Mouse (Mus musculus) urinary bladder, adult 18-20 months (tissue): Measurements from ENCODE around the gene Ppt2.
A peak's percentile ranks its signal among the peaks of the same experiment; 100 is the strongest.

Source experiments
- DNase-seq, 2 experiments: peaks; one replicate each; pipeline ENCODE4 v3.0.0; 2022; ENCODE audit warnings: low spot score in 2 of 2, mixed read lengths in 2 of 2

Ppt2 gene

DNA sequence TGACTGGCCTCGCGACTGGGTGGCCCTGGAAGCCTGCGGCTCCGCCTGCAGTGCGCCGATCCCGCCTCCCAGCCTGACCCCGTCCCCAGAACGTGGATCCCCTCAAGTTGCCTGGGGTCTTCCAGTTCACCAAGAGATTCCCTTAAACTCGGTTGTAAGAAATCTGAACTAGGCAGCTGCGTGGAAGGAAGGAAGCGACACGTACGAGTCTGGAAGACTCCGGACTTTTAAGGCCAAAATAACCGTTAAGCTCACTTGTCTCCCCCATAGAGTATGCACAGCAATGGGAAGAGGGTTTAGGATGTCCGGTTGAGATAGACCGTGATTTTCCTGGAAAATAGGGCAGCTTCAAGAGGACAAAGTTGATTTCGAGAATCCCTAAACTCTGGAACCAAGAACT lies 40.5 kb downstream of the Ppt2 start:
- no peak for DNase-seq

DNA sequence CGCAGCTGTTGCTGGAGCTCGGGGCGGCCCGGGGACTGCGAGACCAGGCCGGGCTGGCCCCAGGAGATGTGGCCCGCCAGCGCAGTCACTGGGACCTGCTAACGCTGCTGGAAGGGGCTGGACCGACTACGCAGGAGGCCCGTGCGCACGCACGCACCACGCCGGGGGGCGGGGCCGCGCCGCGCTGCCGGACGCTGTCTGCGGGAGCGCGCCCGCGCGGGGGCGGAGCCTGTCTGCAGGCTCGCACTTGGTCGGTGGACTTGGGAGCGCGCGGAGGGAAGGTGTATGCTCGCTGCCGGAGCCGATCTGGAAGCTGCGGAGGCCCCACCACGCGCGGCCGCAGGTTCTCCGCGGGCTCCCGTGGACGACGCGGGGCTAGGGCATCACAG lies 40.9 kb downstream of the Ppt2 start:
- DNase-seq = peak; percentile 95 to 96

DNA sequence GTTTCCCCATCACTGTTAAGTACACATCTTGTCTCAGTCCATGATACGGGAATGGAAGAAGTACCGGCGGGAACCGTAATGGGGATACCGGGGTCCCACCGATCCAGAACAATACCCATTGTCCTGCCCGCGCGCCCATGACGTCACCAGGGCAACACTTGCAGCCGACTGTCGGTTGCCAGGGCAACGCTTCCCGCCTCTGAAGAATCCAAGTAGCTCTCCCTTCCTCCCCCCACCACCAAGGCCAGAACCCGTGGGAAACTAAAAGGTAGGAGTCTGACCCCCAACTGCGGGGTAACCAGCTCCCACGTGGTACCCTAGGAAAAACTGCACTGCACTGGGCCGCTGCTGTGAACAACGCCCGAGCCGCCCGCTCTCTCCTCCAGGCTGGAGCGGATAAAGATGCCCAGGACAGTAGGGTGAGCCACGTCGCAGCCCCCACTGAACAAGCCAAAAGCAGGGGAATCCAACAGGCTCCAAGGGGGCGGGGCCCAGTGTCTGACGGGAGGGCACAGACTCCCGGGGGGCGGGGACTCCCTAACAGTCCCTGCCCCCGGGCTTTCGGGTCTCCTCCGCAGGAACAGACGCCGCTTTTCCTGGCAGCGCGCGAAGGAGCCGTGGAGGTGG lies 41.4 kb downstream of the Ppt2 start:
- DNase-seq = no peak

DNA sequence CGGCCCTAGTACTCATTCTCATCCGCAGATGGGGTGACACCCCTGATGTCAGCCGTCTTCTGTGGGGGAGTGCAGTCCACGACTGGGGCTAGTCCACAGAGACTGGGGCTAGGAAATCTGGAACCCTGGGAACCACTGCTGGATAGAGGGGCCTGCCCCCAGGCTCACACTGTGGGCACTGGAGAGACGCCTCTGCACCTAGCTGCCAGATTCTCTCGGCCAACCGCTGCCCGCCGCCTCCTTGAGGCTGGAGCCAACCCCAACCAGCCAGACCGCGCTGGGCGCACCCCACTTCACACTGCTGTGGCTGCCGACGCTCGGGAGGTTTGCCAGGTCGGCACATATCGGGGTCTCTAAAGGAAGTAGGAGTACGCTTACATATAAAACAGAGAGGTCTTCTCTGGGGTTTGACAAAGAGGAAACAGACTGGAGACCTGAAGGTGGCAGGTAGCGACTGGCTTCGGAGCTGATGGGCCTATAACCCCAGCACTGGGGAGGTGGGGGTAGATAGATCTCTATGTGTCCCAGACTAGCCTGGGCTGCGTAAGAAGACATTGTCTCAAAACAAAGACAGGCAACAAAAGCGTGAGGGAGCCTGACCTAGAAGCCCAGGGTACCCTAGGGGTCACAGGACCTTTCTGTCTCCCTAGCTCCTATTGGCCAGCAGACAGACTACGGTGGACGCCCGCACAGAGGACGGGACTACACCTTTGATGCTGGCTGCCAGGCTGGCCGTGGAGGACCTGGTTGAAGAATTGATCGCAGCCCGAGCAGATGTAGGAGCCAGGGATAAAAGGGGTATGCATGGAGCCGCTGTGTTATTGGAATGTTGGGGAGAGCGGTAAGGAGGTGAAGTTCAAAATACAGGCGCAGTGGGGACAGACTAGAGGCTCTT lies 42.2 kb downstream of the Ppt2 start:
- no peak for DNase-seq

DNA sequence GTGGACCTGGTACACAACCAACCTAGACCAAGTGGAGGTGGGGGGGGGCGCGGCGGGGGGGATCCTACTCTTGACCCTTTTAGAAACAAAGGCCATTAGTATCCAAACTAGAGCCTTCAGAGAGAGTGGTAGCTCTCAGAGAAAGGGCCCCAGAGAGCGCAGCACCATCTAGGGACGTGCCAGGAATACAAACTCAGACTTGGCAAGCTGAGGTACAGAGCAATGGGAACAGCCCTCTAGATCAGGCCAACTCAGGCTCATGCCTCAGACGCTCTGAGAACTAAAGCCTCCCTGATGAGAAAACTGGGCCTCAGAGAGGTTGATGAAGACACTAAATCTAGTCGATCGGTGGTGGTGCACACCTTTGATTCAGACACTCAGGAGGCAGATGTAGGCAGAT lies 43.2 kb downstream of the Ppt2 start:
- no peak for DNase-seq

DNA sequence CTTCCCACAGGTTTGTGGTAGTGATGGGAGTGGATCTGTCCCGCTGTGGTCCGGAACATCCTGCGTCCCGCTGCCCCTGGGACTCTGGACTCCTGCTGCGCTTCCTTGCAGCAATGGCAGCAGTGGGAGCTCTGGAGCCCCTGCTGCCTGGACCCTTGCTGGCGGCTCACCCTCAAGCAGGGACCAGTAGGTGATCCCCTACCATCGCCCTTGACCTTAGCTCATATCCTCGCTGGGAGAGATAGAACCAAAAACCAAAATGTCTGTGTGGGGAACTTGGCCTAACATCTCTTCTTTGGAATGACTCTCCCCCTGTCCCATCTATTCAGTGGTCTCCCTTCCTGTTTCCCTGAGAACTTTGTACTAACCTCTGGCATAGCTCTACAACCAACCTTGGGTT lies 44.5 kb downstream of the Ppt2 start:
- no peak for DNase-seq

GRCm38 (mm10) chr17:34583397-34583796 lies 44.9 kb downstream of the Ppt2 start:
- DNase-seq = no peak

DNA sequence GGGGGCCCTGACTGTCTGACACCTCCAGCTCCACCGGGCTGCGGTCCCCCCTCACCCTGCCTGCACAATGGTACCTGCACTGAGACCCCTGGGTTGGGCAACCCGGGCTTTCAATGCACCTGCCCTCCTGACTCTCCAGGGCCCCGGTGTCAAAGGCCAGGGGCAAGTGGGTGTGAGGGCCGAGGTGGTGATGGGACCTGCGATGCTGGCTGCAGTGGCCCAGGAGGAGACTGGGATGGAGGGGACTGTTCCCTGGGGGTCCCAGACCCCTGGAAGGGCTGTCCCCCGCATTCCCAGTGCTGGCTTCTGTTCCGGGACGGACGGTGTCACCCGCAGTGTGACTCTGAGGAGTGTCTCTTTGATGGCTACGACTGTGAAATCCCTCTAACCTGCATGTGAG lies 45.8 kb downstream of the Ppt2 start:
- DNase-seq = no peak

DNA sequence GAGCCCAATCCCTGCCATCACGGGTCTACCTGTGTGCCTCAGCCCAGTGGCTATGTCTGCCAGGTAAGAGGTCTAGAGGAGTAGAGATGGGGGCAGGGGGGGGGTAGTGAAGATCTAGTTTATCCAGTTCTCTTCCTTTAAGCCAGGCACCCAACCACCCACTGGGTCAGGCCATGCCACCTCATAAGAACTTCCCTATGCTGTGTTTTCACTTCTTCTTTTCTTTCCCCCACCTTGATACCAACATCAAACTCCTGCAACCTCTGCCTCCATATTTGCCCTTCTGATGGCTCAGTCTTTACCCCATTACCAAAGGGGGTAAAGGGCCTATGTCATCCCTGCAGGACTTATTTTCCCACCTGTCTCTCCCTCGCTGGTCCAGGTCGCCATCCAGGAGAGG lies 50.2 kb downstream of the Ppt2 start:
- DNase-seq = no peak

GRCm38 (mm10) chr17:34576577-34576976 lies 51.7 kb downstream of the Ppt2 start:
- DNase-seq = no peak

- no peak for DNase-seq
Measured at GRCm38 (mm10) chr17:34572361-34572760, 55.9 kb downstream of the Ppt2 start.

- no peak for DNase-seq
Measured at GRCm38 (mm10) chr17:34571875-34572274, 56.4 kb downstream of the Ppt2 start.

DNA sequence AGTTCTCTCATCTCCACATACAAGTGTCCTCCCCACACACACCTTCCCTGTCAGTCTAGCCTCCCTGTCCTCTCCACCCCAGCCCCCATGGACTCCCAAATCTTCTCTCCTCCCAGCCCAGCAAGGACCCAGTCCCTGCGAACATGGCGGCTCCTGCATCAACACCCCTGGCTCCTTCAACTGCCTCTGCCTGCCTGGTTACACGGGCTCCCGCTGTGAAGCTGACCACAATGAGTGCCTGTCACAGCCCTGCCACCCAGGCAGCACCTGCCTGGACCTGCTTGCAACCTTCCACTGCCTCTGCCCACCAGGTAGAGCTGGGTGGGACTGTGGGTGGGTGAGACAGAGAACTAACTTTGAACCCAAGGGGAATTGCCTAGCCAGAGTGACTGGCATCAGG lies 58.4 kb downstream of the Ppt2 start:
- no peak for DNase-seq

GRCm38 (mm10) chr17:34568421-34568820 lies 59.9 kb downstream of the Ppt2 start:
- no peak for DNase-seq

- DNase-seq = no peak
Measured at GRCm38 (mm10) chr17:34567311-34567710, 61.0 kb downstream of the Ppt2 start.
